Mouse (Mus musculus) midbrain, embryonic 12.5 days (tissue): ENCODE measurements around the gene Hibadh. TPM values are rescaled to one million over a fixed set of nuclear protein-coding genes. Genes with fewer than 3 reads are reported as not detected.

Experiments used
- ATAC-seq: fragments of 200-750 bp; cut with Nextera tagmentation; 2 replicates; pipeline ENCODE4 v1.8.0; 2017; ENCODE audit warnings: low read depth, moderate TSS enrichment, moderate library complexity; ENCODE audit not compliant: low FRiP score
- H3K27ac ChIP-seq: fragments of 300-500 bp; sonication (generic); replicated peaks from 2 replicates; pipeline ENCODE4 v1.5.1; 2016; ENCODE audit warnings: mild to moderate bottlenecking
- H3K27me3 ChIP-seq: fragments of 300-500 bp; sonication (generic); 2 replicates; pipeline ENCODE4 v1.6.1; 2016; ENCODE audit warnings: mild to moderate bottlenecking
- H3K36me3 ChIP-seq: fragments of 300-500 bp; sonication (generic); 2 replicates; pipeline ENCODE4 v1.6.1; 2016
- H3K4me1 ChIP-seq: fragments of 300-500 bp; sonication (generic); 2 replicates; pipeline ENCODE4 v1.6.1; 2016
- H3K4me2 ChIP-seq: fragments of 300-500 bp; sonication (generic); replicated peaks from 2 replicates; pipeline ENCODE4 v1.6.1; 2016; ENCODE audit warnings: mild to moderate bottlenecking, moderate library complexity
- H3K4me3 ChIP-seq: fragments of 300-500 bp; sonication (generic); 2 replicates; pipeline ENCODE4 v1.5.1; 2016; ENCODE audit warnings: mild to moderate bottlenecking
- H3K9ac ChIP-seq: fragments of 300-500 bp; sonication (generic); replicated peaks from 2 replicates; pipeline ENCODE4 v1.6.1; 2016; ENCODE audit warnings: mild to moderate bottlenecking, moderate library complexity
- H3K9me3 ChIP-seq: fragments of 300-500 bp; sonication (generic); 2 replicates; pipeline ENCODE4 v1.6.1; 2016; ENCODE audit warnings: mild to moderate bottlenecking
- WGBS: fragments of 180-500 bp; shearing (Covaris S2); methylation state at CpG from one replicate; pipeline ENCODE4 v1.1.7; 2016; 5-methylcytosine and 5-hydroxymethylcytosine counted together
- polyA plus RNA-seq: library from polyadenylated mRNA; unstranded; fragments of >200 nt; fragmentation: Nextera tagmentation; extraction: Ambion mirVana; gene quantifications from 2 replicates; pipeline ENCODE4 v1.2.1, GENCODE M21; 2016

The Hibadh gene
- polyA plus RNA-seq, 1 experiment from 2014 or later: 66.3 TPM

- no peak overlapping the region for H3K9ac ChIP-seq
- H3K4me2 ChIP-seq: no peak overlapping the region
- no peaks in the 10 kb centered on the region for H3K36me3 ChIP-seq
- 90% methylated on average over 7 of the region's 7 CpGs for WGBS
- H3K4me1 ChIP-seq: no peaks in the 10 kb centered on the region
- H3K4me3 ChIP-seq: no peak overlapping the region
- no peaks in the 10 kb centered on the region for H3K27me3 ChIP-seq
- no peaks in the 10 kb centered on the region for H3K9me3 ChIP-seq
- H3K27ac ChIP-seq: no peak overlapping the region
- no peak for ATAC-seq
Observed at GRCm38 (mm10) chr6:52507946-52508345, 132.2 kb downstream of the Hibadh start.

- WGBS: 79% methylated on average over 5 of the region's 5 CpGs
- Histone ChIP-seq H3K36me3 (no peaks in the 10 kb centered on the region), H3K4me3 (no peak overlapping the region), H3K4me1 (no peaks in the 10 kb centered on the region), H3K9ac (no peak overlapping the region), H3K27me3 (no peaks in the 10 kb centered on the region), H3K4me2 (no peak overlapping the region), H3K9me3 (no peaks in the 10 kb centered on the region), H3K27ac (no peak overlapping the region)
- ATAC-seq: no peak
Observed at GRCm38 (mm10) chr6:52507171-52507570, 133.0 kb downstream of the Hibadh start.

- H3K9ac ChIP-seq: no peak overlapping the region
- WGBS: 91% methylated on average over 9 of the region's 9 CpGs
- H3K27ac ChIP-seq: no peak overlapping the region
- no peaks in the 10 kb centered on the region for H3K36me3 ChIP-seq
- no peaks in the 10 kb centered on the region for H3K9me3 ChIP-seq
- ATAC-seq: no peak
- no peaks in the 10 kb centered on the region for H3K4me1 ChIP-seq
- no peak overlapping the region for H3K4me2 ChIP-seq
- no peak overlapping the region for H3K4me3 ChIP-seq
- no peaks in the 10 kb centered on the region for H3K27me3 ChIP-seq
Observed at GRCm38 (mm10) chr6:52505777-52506755, 134.1 kb downstream of the Hibadh start.

- no peak overlapping the region for H3K9ac ChIP-seq
- WGBS: 85% methylated on average over 8 of the region's 8 CpGs
- H3K36me3 ChIP-seq: no peaks in the 10 kb centered on the region
- H3K4me1 ChIP-seq: no peaks in the 10 kb centered on the region
- no peaks in the 10 kb centered on the region for H3K27me3 ChIP-seq
- no peak for ATAC-seq
- H3K27ac ChIP-seq: no peak overlapping the region
- H3K4me2 ChIP-seq: no peak overlapping the region
- no peak overlapping the region for H3K4me3 ChIP-seq
- no peaks in the 10 kb centered on the region for H3K9me3 ChIP-seq
Observed at GRCm38 (mm10) chr6:52504676-52505460, 135.3 kb downstream of the Hibadh start.

GRCm38 (mm10) chr6:52502986-52503385, 137.2 kb downstream of the Hibadh start:
- H3K9ac ChIP-seq: no peak overlapping the region
- no peaks in the 10 kb centered on the region for H3K4me1 ChIP-seq
- no peak overlapping the region for H3K27ac ChIP-seq
- no peak for ATAC-seq
- no peak overlapping the region for H3K4me3 ChIP-seq
- H3K27me3 ChIP-seq: no peaks in the 10 kb centered on the region
- no peaks in the 10 kb centered on the region for H3K36me3 ChIP-seq
- no peaks in the 10 kb centered on the region for H3K9me3 ChIP-seq
- 92% methylated on average over 2 of the region's 2 CpGs for whole genome bisulfite sequencing
- H3K4me2 ChIP-seq: no peak overlapping the region

- no peak overlapping the region for H3K9ac ChIP-seq
- no peak overlapping the region for H3K4me2 ChIP-seq
- no peak for ATAC-seq
- 71% methylated on average over 1 of the region's 1 CpGs for WGBS
- H3K9me3 ChIP-seq: no peaks in the 10 kb centered on the region
- H3K4me3 ChIP-seq: no peak overlapping the region
- H3K27ac ChIP-seq: no peak overlapping the region
- no peaks in the 10 kb centered on the region for H3K4me1 ChIP-seq
- H3K36me3 ChIP-seq: no peaks in the 10 kb centered on the region
- no peaks in the 10 kb centered on the region for H3K27me3 ChIP-seq
Observed at GRCm38 (mm10) chr6:52501479-52501878, 138.7 kb downstream of the Hibadh start.

Other genes with a start within 250 kb of the Hibadh start
- 150 and 155 TPM in 2 replicates for gene Tax1bp1, start 73.3 kb upstream of the Hibadh start, polyA plus RNA-seq